Mouse (Mus musculus) heart, embryonic 11.5 days (tissue): ENCODE results near the gene Smarcd1. TPM values are rescaled to one million over a fixed set of nuclear protein-coding genes. Genes with fewer than 3 reads are reported as not detected.
"Not testable (repeated sequence)": the region's sequence is repeated elsewhere in the genome, so short reads cannot be mapped to it uniquely, and the experiment has no call there.

Experiments used
- ATAC-seq: fragments of 200-750 bp; cut with Nextera tagmentation; replicated peaks from 2 replicates; pipeline ENCODE4 v1.8.0; 2017; ENCODE audit warnings: moderate library complexity; ENCODE audit not compliant: insufficient number of reproducible peaks, low FRiP score, low TSS enrichment
- H3K27ac ChIP-seq: fragments of 300-500 bp; sonication (generic); 2 replicates; pipeline ENCODE4 v1.5.1; 2014; ENCODE audit warnings: mild to moderate bottlenecking, low read depth, low read length
- H3K27me3 ChIP-seq: fragments of 300-500 bp; sonication (generic); 2 replicates; pipeline ENCODE4 v1.6.1; 2014; ENCODE audit warnings: mild to moderate bottlenecking, low read length, mixed read lengths; ENCODE audit not compliant: control insufficient read depth, insufficient read depth
- H3K36me3 ChIP-seq: fragments of 300-500 bp; sonication (generic); 2 replicates; pipeline ENCODE4 v1.6.1; 2014; ENCODE audit warnings: mild to moderate bottlenecking, low read length, moderate library complexity, mixed read lengths; ENCODE audit not compliant: control insufficient read depth, insufficient read depth
- H3K4me1 ChIP-seq: fragments of 300-500 bp; sonication (generic); 2 replicates; pipeline ENCODE4 v1.6.1; 2014; ENCODE audit warnings: low read length; ENCODE audit not compliant: control insufficient read depth, insufficient read depth
- H3K4me2 ChIP-seq: fragments of 300-500 bp; sonication (generic); 2 replicates; pipeline ENCODE4 v1.6.1; 2014; ENCODE audit warnings: mild to moderate bottlenecking, moderate library complexity
- H3K4me3 ChIP-seq: fragments of 300-500 bp; sonication (generic); 2 replicates; pipeline ENCODE4 v1.5.1; 2014; ENCODE audit warnings: low read depth, low read length
- H3K9ac ChIP-seq: fragments of 300-500 bp; sonication (generic); 2 replicates; pipeline ENCODE4 v1.6.1; 2014; ENCODE audit warnings: mild to moderate bottlenecking, low read depth, low read length, moderate library complexity
- H3K9me3 ChIP-seq: fragments of 300-500 bp; sonication (generic); replicated peaks from 2 replicates; pipeline ENCODE4 v1.6.1; 2016; ENCODE audit warnings: low read length; ENCODE audit not compliant: control insufficient read depth
- WGBS: fragments of 180-500 bp; shearing (Covaris S2); extraction: QIAGEN DNeasy Blood & Tissue Kit; methylation state at CpG from one replicate; pipeline ENCODE4 v1.1.7; 2014; ENCODE audit not compliant: insufficient replicate concordance; 5-methylcytosine and 5-hydroxymethylcytosine counted together
- polyA plus RNA-seq: library from polyadenylated mRNA; unstranded; fragments of >200 nt; fragmentation: Nextera tagmentation; extraction: Ambion mirVana; gene quantifications from 2 replicates; pipeline ENCODE4 v1.2.1, GENCODE M21; 2014

Smarcd1 gene
- polyA plus RNA-seq, 1 experiment from 2014 or later = 24.8 TPM

GRCm38 (mm10) chr15:99698533-99699085 is 3.3 kb upstream of the Smarcd1 start:
- H3K9me3 ChIP-seq = no peaks in the 10 kb centered on the region
- H3K27ac ChIP-seq = no peak overlapping the region
- 0 out of 2 replicates have a peak overlapping the region, but pooled peaks have one; percentile 9 for H3K4me2 ChIP-seq
- H3K36me3 ChIP-seq = no peaks in the 10 kb centered on the region
- no peak for ATAC-seq
- no peak overlapping the region for H3K4me3 ChIP-seq
- peaks cover 31% of the 10 kb centered on the region for H3K4me1 ChIP-seq
- H3K27me3 ChIP-seq = peaks cover 7% of the 10 kb centered on the region; the same call in 1 of the 2 replicates
- H3K9ac ChIP-seq = no peak overlapping the region
- 27% methylated on average over 20 of the region's 20 CpGs for WGBS

GRCm38 (mm10) chr15:99699715-99700114 is 2.2 kb upstream of the Smarcd1 start:
- ATAC-seq = no peak
- no peak overlapping the region for H3K4me3 ChIP-seq
- no peak overlapping the region for H3K4me2 ChIP-seq
- H3K27me3 ChIP-seq = peaks cover 7% of the 10 kb centered on the region; the same call in 1 of the 2 replicates
- H3K9ac ChIP-seq = no peak overlapping the region
- H3K9me3 ChIP-seq = no peaks in the 10 kb centered on the region
- WGBS = 87% methylated on average over 10 of the region's 10 CpGs
- H3K4me1 ChIP-seq = peaks cover 38% of the 10 kb centered on the region
- no peaks in the 10 kb centered on the region for H3K36me3 ChIP-seq
- H3K27ac ChIP-seq = no peak overlapping the region

- H3K27me3 ChIP-seq = peaks cover 7% of the 10 kb centered on the region; the same call in 1 of the 2 replicates
- ATAC-seq = no peak
- no peak overlapping the region for H3K9ac ChIP-seq
These were observed 1.5 kb upstream of the Smarcd1 start for GRCm38 (mm10) chr15:99700219-99701106.

GRCm38 (mm10) chr15:99701640-99701998 is 310 bp upstream of the Smarcd1 start:
- not testable (repeated sequence) for H3K9me3 ChIP-seq, H3K36me3 ChIP-seq, ATAC-seq, H3K27me3 ChIP-seq
- peak overlapping the region; percentile 98; the same call in 1 of the 2 replicates for H3K27ac ChIP-seq
- WGBS = 35% methylated on average over 16 of the region's 16 CpGs
- peaks cover 41% of the 10 kb centered on the region for H3K4me1 ChIP-seq
- H3K9ac ChIP-seq = peak overlapping the region; percentile 98
- H3K4me3 ChIP-seq = peak overlapping the region; percentile 87
- H3K4me2 ChIP-seq = peak overlapping the region; percentile 82

More at GRCm38 (mm10) chr15:99700219-99701106, 1.5 kb upstream of the Smarcd1 start:
- H3K4me1 ChIP-seq = peaks cover 36% of the 10 kb centered on the region
- no peak overlapping the region for H3K27ac ChIP-seq
- no peaks in the 10 kb centered on the region; the same call in 1 of the 2 replicates for H3K36me3 ChIP-seq
- H3K9me3 ChIP-seq = no peaks in the 10 kb centered on the region
- no peak overlapping the region for H3K4me2 ChIP-seq
- H3K4me3 ChIP-seq = no peak overlapping the region
- WGBS = 83% methylated on average over 18 of the region's 18 CpGs

- peaks cover 3% of the 10 kb centered on the region; the same call in 1 of the 2 replicates for H3K27me3 ChIP-seq
- H3K4me3 ChIP-seq = peak overlapping the region; percentile 87
- WGBS = 65% methylated on average over 9 of the region's 9 CpGs
- H3K9ac ChIP-seq = peak overlapping the region; percentile 98
- peaks cover 41% of the 10 kb centered on the region for H3K4me1 ChIP-seq
- ATAC-seq = no peak
- H3K4me2 ChIP-seq = peak overlapping the region; percentile 82
- H3K36me3 ChIP-seq = peaks cover 19% of the 10 kb centered on the region
- H3K27ac ChIP-seq = peak overlapping the region; percentile 98
- H3K9me3 ChIP-seq = no peaks in the 10 kb centered on the region
These were observed 1.2 kb downstream of the Smarcd1 start for GRCm38 (mm10) chr15:99703104-99703503.

GRCm38 (mm10) chr15:99703676-99704040 is 1.7 kb downstream of the Smarcd1 start:
- peaks cover 20% of the 10 kb centered on the region for H3K36me3 ChIP-seq
- H3K9me3 ChIP-seq = no peaks in the 10 kb centered on the region
- peak overlapping the region; percentile 14; the same call in 1 of the 2 replicates for H3K4me3 ChIP-seq
- WGBS = 72% methylated on average over 5 of the region's 5 CpGs
- peaks cover 39% of the 10 kb centered on the region for H3K4me1 ChIP-seq
- peak overlapping the region; percentile 98 for H3K27ac ChIP-seq
- peaks cover under 1% of the 10 kb centered on the region; the same call in 1 of the 2 replicates for H3K27me3 ChIP-seq
- 0 out of 2 replicates have a peak overlapping the region, but pooled peaks have one; percentile 16 for H3K9ac ChIP-seq
- no peak for ATAC-seq
- H3K4me2 ChIP-seq = peak overlapping the region; percentile 82

GRCm38 (mm10) chr15:99704041-99704681 is 2.2 kb downstream of the Smarcd1 start:
- H3K4me2 ChIP-seq = peak overlapping the region; percentile 82
- peaks cover 23% of the 10 kb centered on the region for H3K36me3 ChIP-seq
- peak overlapping the region; percentile 8; the same call in 1 of the 2 replicates for H3K4me3 ChIP-seq
- H3K27ac ChIP-seq = peak overlapping the region; percentile 98
- peaks cover 38% of the 10 kb centered on the region for H3K4me1 ChIP-seq
- H3K9ac ChIP-seq = peak overlapping the region; percentile 55; the same call in 1 of the 2 replicates
- WGBS = 40% methylated on average over 23 of the region's 23 CpGs
- no peak for ATAC-seq
- no peaks in the 10 kb centered on the region for H3K9me3 ChIP-seq
- H3K27me3 ChIP-seq = no peaks in the 10 kb centered on the region

- peak overlapping the region; percentile 55; the same call in 1 of the 2 replicates for H3K9ac ChIP-seq
- H3K27ac ChIP-seq = peak overlapping the region; percentile 98
- H3K4me1 ChIP-seq = peaks cover 38% of the 10 kb centered on the region
- H3K36me3 ChIP-seq = peaks cover 28% of the 10 kb centered on the region
- H3K4me2 ChIP-seq = peak overlapping the region; percentile 82
- H3K4me3 ChIP-seq = no peak overlapping the region
- ATAC-seq = no peak
- WGBS = 44% methylated on average over 7 of the region's 7 CpGs
- H3K9me3 ChIP-seq = no peaks in the 10 kb centered on the region
- H3K27me3 ChIP-seq = no peaks in the 10 kb centered on the region
These were observed 3.0 kb downstream of the Smarcd1 start for GRCm38 (mm10) chr15:99704881-99705280.
